Mouse (Mus musculus) ES-E14 (cell line): ENCODE results near the gene Tmed1.

ENCODE experiments used
- HCFC1 ChIP-seq: IDR thresholded peaks from 2 replicates; pipeline ENCODE4 v1.6.1; 2012; ENCODE audit warnings: low read length, inconsistent platforms, borderline replicate concordance; ENCODE audit not compliant: insufficient read depth
- MAFK ChIP-seq: IDR thresholded peaks from 2 replicates; pipeline ENCODE4 v1.6.1; 2014; ENCODE audit warnings: mild to moderate bottlenecking, low read depth, low read length, inconsistent platforms; ENCODE audit not compliant: insufficient read depth

- TF ChIP-seq HCFC1 (no peak), MAFK (no peak)
Observed at GRCm38 (mm10) chr9:21536501-21536900, 26.4 kb upstream of the Tmed1 start.
